Comparison of ENCODE assay signal across 18 mouse cellular contexts in the genomic region with DNA sequence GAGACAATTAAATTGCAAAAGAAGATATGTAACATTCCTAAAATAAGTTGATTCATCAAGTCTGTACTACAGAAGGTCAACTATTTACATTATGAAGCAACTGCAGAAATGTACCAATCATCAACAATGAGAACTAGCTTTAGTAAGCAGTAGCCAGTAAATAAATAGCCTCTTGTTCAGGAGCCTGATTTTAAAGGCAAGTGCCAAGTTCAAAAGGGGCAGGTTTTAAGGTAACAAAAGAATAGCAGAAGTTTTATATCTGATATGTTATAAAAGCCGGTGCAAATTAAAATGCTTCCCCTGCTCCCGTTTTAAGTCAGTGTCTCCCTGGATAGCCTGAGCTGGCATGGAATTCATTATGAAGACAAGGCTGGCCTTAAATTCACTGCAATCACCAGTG. TPM values are rescaled to one million over a fixed set of nuclear protein-coding genes. Genes with fewer than 3 reads are reported as not detected.
"Had no signal": no experiment of that assay in that cellular context is flagged by ENCODE, and none has a peak within 500 bp of the region (broad histone marks: within the 10 kb centered on the region; RNA-seq: fewer than 3 reads in every experiment).

No protein-coding gene starts in this region.

- H3K27ac ChIP-seq: liver, embryonic 15.5 days; macrophage; midbrain, embryonic 12.5 days; neural tube, embryonic 12.5 days; stomach, embryonic 15.5 days; stomach, postnatal 0 days had no signal

- H3K27me3 ChIP-seq: liver, embryonic 15.5 days; megakaryocyte, embryonic 14.5 days; midbrain, embryonic 12.5 days; neural tube, embryonic 12.5 days; stomach, embryonic 15.5 days had no signal

- ATAC-seq: liver, postnatal 0 days had no signal

- H3K4me3 ChIP-seq: liver, embryonic 15.5 days; megakaryocyte, embryonic 14.5 days; midbrain, embryonic 12.5 days; neural tube, embryonic 12.5 days; stomach, embryonic 15.5 days had no signal

- H3K9ac ChIP-seq: liver, embryonic 15.5 days; liver, postnatal 0 days; lung, embryonic 14.5 days; midbrain, embryonic 12.5 days; neural tube, embryonic 12.5 days; stomach, embryonic 15.5 days had no signal

- DNase-seq: liver, postnatal 0 days; lung, embryonic 14.5 days; lung, postnatal 14 days; lung, postnatal 36 days; midbrain, embryonic 14.5 days; right cerebral cortex, postnatal 14 days; thymus, adult 2 months; thymus, postnatal 25 days; thymus, postnatal 4 days had no signal

- H3K4me2 ChIP-seq: liver, embryonic 15.5 days; lung, embryonic 14.5 days; midbrain, embryonic 12.5 days; neural tube, embryonic 12.5 days; stomach, embryonic 15.5 days had no signal

- H3K9me3 ChIP-seq: liver, embryonic 15.5 days; megakaryocyte, embryonic 14.5 days; midbrain, embryonic 12.5 days; neural tube, embryonic 12.5 days; stomach, embryonic 15.5 days had no signal

RNA-seq across cellular contexts. Expression of a gene that starts 18.5 kb away (rescaled TPM):
- total RNA-seq: midbrain, postnatal 0 days had no signal
- polyA plus RNA-seq: liver, postnatal 0 days; lung, embryonic 14.5 days; macrophage; midbrain, embryonic 12.5 days; midbrain, embryonic 14.5 days; midbrain, postnatal 0 days; stomach, postnatal 0 days; testis, adult 2 months had no signal
